Mouse (Mus musculus) liver, embryonic 14 days (tissue): ENCODE measurements around the gene Olfr552. TPM values are rescaled to one million over a fixed set of nuclear protein-coding genes. Genes with fewer than 3 reads are reported as not detected.

ENCODE experiments used
- polyA plus RNA-seq: library from polyadenylated mRNA; depleted of rRNA; stranded (reverse); fragments of >200 nt; gene quantifications from 2 replicates; pipeline ENCODE4 v1.2.3, GENCODE M21; 2012; rRNA removed

The Olfr552 gene
- not detected in 2 replicates for polyA plus RNA-seq

DNA sequence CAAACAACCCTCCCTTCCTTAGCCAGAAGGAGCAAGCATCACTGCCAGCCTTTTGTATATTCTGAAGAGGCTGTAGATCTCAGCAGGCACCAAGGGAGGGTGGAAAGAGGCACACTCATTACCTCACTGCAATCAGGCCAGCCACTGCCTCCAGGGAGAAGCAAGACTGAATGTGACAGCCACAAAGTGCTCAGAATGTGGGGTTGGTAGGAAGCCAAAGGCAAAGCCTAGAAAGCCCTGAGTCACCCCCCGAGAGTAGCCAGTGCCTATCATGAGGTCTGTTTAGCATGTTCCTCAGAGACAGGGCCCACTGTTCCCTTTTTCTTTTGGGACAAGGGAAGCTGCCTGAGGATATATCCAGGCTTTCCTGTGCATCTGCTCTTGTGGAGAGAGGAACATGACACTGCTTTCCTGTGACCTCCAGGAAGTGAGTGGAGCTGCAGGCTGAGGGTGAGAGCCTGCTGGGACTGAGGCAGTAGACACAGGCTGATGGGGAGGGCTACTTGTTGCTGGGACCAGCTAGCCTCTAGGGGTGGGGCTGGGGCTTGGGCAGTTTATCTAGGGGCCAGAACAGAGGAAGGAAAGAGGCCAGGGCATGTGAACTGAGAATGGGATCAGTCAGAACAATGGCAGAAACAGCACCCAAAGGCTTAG lies at the start of gene Olfr552:
Gene Olfr552, plus strand, starts transcription at position 393 of the 654 bp plus-strand sequence.

DNA sequence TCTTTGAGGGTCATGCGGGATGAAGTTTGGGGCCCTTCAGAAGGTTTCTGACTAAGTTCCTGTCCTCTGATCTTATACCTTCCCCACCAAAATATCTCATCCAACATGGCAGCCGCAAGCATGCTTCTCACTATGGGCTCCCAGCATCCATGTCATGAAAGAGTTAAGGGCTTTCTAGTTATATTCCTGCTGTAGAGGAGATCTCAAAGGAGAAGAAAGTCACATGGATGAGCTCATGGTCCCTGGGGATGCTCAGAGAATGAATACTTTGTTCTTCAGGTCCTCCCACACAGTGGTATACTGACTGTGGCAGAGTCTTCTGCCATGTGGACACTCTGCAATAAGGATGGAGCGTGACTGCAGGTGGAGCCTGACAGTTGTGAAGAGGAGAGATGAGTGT lies 48.0 kb upstream of the Olfr552 start, which contains the start of gene Olfr549:
Gene Olfr549, plus strand, starts transcription at position 301 of the 400 bp plus-strand sequence.

DNA sequence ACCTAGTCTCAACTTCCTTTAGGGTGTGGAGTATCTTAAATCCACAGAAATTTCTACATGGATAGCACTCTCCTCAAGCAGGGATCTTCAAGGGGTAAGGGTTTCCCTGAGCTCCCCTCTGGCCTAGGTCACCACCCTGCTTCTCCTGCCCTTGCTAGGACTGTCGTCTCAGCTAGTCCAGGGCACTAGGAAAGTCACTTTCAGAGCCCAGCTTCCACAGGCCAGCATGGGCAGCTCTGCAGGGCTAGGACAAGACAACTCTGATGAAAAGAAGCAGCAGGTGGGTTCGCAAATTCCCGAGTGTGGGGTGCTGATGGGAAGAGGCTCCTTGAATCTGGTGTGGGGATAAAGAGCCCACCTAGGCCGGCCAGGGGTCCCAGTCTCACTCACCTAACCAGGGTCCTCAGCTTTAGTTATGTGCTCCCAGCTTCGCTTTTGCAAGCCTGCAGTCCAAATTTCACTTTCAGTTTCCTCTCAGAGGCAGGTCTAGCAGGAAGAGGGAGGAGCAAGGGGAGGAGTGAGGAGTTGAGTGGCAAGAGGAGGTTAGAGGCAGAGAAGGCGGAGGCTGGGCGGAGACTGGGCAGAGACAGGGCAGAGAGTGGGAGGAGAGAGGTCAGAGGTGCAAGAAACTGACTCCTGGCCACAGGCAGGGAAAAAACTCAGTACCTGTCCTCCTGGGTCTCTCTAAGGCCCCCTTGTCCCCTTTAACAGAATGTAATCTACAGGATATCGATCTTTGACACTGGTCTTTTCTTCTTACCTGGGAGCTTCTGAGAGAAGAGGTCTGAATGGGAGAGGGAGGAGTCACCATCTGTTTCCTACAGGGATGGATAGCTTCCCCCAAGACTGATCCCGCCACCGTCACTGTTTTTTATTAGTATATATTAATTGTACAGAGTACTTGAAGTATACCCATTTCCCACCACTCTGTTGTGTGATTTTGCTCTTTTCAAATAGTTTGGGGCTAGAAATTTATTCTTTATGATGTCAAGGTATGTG lies 32.3 kb upstream of the Olfr552 start, which contains the start of gene Trim21:
Gene Trim21, minus strand, starts transcription at position 488 of the 999 bp plus-strand sequence.

DNA sequence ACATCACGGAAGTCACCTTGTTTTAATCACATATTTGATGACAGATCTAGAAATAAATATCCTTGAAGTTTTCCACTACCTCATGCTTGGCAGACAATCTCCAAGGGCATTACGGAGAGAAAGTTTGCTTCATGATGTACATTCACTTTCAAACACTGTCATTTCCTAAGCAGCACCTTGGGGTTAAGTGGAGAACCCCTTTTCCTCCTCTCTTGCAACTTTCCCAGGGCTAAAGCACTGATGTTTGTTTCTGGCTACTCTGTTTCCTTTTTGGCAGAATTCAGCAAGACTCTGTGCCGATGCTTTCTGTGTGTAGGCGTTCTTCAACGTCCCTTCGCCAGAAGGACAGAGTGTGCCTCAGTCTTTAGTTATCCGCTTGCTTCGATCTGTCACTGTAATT lies 26.4 kb upstream of the Olfr552 start, which contains the start of gene Olfr550:
Gene Olfr550, plus strand, starts transcription at position 301 of the 400 bp plus-strand sequence.

DNA sequence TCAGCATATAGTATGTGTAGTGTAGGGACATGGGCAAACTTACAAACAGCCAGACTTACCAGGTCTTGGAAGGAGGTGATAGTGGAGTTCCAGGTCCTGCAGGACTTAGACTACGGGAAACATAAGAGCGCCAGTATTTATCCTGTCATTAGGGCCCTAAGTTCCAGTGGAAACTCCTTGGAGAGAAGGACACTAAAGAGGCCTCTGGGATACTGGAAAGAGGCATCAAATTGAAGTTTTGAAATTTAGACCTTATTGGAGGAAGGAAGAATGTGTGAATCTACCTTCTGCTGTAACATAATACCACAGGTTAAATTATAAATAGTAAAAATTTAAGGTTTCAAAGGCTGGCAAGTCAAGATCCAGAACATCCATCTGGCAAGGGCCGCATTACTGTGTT lies 5.8 kb upstream of the Olfr552 start, which contains the start of gene Olfr551:
Gene Olfr551, minus strand, starts transcription at position 101 of the 400 bp plus-strand sequence.

DNA sequence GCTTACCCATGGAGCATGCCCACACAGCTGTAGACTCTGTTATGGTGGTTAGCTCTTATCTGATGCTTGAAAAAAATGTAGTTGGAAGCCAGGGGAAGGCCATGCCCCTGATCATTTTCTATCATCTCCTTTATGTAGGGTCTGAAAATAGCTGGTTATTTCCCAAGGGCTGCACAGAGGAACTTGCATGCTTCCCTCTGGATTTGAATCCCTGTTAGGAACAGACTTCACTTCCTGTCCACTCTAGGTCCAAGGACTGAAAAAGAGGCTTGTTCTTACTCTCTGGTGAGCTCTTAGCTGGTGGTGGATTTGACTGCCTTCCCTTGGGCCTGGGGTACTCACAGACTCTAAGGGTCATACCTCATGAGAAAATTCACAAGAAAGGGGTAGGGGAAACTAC lies 20.5 kb downstream of the Olfr552 start, which contains the start of gene Olfr553:
Gene Olfr553, minus strand, starts transcription at position 101 of the 400 bp plus-strand sequence.

DNA sequence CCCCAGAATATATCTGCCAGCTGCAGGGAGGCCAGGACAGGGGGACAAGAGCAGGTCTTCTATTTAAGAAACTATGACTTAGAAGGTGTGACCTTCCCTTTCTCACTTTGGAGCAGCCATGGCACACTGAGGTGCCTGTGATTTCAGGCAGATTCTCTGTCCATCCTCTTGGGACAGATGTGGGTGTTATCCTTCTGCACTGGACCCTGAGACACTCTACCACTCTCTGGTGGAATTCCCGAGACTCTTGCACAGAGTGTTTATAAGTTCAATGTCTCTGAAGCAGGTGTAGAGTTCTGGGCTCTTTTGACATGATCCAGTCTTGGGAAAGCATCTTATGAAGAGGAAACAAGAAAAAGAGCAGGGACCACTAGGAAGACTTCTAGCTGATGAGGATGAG lies 40.6 kb downstream of the Olfr552 start, which contains the start of gene Olfr554:
Gene Olfr554, plus strand, starts transcription at position 301 of the 400 bp plus-strand sequence.

Other genes with a start within 250 kb of the Olfr552 start
- gene Rrm1, start 156.1 kb upstream of the Olfr552 start, polyA plus RNA-seq, result 127 and 130 TPM in 2 replicates
- gene Olfr543, start 116.1 kb upstream of the Olfr552 start, polyA plus RNA-seq, result not detected in 2 replicates
- not detected in 2 replicates for gene Olfr544, start 109.5 kb upstream of the Olfr552 start, polyA plus RNA-seq
- gene Olfr545, start 98.2 kb upstream of the Olfr552 start, polyA plus RNA-seq, result not detected in 2 replicates
- not detected in 2 replicates for gene Olfr547, start 63.0 kb upstream of the Olfr552 start, polyA plus RNA-seq
- gene Olfr548-ps1, start 56.9 kb upstream of the Olfr552 start, polyA plus RNA-seq, result not detected in 2 replicates
- not detected in 2 replicates for gene Olfr549, start 47.9 kb upstream of the Olfr552 start, polyA plus RNA-seq
- 3.5 and 4.1 TPM in 2 replicates for gene Trim21, start 32.3 kb upstream of the Olfr552 start, polyA plus RNA-seq
- gene Olfr550, start 26.3 kb upstream of the Olfr552 start, polyA plus RNA-seq, result not detected in 2 replicates
- not detected in 2 replicates for gene Olfr551, start 5.9 kb upstream of the Olfr552 start, polyA plus RNA-seq
- not detected in 2 replicates for gene Olfr553, start 20.4 kb downstream of the Olfr552 start, polyA plus RNA-seq
- gene Olfr554, start 40.7 kb downstream of the Olfr552 start, polyA plus RNA-seq, result not detected in 2 replicates
- not detected in 2 replicates for gene Olfr555, start 61.1 kb downstream of the Olfr552 start, polyA plus RNA-seq
- not detected in 2 replicates for gene Olfr556, start 67.1 kb downstream of the Olfr552 start, polyA plus RNA-seq
- gene Trim68, start 89.6 kb downstream of the Olfr552 start, polyA plus RNA-seq, result 2.0 and 2.5 TPM in 2 replicates
- not detected in 2 replicates for gene Olfr557, start 98.1 kb downstream of the Olfr552 start, polyA plus RNA-seq
- gene Olfr558, start 104.4 kb downstream of the Olfr552 start, polyA plus RNA-seq, result not detected in 2 replicates
- not detected in 2 replicates for gene Olfr33, start 121.3 kb downstream of the Olfr552 start, polyA plus RNA-seq
- gene Olfr559, start 129.7 kb downstream of the Olfr552 start, polyA plus RNA-seq, result not detected in 2 replicates
- not detected in 2 replicates for gene Olfr560, start 161.6 kb downstream of the Olfr552 start, polyA plus RNA-seq
- gene Olfr78, start 161.7 kb downstream of the Olfr552 start, polyA plus RNA-seq, result 0.01 and 0.15 TPM in 2 replicates
- 0.05 TPM in 1 of 2 replicates, not detected in the other for gene Olfr561, start 173.5 kb downstream of the Olfr552 start, polyA plus RNA-seq
- not detected in 2 replicates for gene Olfr564, start 205.7 kb downstream of the Olfr552 start, polyA plus RNA-seq